Mouse (Mus musculus) T-helper 17 cell (primary cell): ENCODE data around the gene Ctnna2.

Experiments used
- in situ Hi-C, 2 experiments: fragments of 300-600 bp; cut with MboI, MseI; formaldehyde crosslinking; loops; 1 replicate in 1 of 2; 2 replicates in 1 of 2; pipeline ENCODE4 v1.15.1; 2025; ENCODE audit warnings: high pct_unique_total_duplicates in 2 of 2

The Ctnna2 gene

DNA sequence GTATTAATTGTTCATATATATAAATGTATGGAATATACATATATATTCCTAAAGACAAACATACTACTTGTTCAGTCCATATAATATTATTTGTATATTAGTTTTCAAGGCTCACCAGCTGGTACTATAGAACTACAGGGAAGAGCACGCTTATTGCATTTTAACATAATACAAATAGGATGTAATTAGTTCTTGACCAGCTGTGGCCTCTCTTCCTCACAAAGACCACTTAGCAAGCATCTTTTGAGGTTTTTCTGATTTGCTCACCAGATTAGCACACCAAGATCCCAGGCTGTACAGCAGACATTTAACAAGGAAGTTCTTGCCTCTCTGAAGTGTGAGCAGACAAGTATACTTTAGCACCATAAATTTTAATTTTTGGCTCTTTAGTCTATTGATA, 152.0 kb downstream of the Ctnna2 start:
- in situ Hi-C loops: loop anchor here in 1 of 2 experiments (10.0 kb wide), 1 partner anchor 1947 kb away; no protein-coding TSS in a partner anchor

DNA sequence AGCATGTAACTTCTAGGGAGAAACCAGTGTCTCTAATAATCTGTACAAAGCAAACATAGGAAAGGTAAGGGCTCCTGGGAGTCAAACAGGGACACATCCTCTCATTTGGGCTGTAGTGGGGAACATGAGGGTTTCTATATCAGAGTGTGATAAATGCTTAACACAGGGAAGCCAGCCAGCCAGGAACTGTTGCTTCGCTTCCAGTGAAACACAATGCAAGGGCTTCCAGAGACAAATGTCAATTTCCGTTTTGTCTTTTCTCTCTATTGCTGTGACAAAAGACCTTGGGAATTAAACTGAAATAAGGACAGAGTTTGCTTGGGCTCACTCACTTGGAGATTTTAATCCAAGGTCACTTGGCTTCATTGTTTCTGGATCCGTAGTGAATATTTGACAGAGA, 162.4 kb downstream of the Ctnna2 start:
- in situ Hi-C loops: no loop called here

DNA sequence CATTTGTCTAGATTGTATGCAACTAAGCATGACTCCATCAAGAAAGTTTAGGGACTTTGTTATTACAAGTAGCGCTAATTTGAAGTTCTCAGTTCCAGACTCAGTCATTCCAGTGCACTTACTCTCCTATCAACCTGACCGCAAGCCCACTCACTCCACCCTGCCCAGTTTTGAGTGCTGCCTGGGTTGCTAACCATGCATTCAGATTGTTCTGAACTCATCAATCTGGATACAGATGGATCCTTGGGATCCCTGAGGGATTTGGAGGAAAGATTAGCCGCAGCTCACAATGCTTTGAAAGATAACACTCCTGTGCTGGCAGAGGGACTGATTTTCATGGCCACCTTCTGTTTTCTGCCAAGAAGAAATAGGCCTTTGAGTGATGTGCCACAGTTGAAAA, 168.5 kb downstream of the Ctnna2 start:
- in situ Hi-C loops: no loop called here

DNA sequence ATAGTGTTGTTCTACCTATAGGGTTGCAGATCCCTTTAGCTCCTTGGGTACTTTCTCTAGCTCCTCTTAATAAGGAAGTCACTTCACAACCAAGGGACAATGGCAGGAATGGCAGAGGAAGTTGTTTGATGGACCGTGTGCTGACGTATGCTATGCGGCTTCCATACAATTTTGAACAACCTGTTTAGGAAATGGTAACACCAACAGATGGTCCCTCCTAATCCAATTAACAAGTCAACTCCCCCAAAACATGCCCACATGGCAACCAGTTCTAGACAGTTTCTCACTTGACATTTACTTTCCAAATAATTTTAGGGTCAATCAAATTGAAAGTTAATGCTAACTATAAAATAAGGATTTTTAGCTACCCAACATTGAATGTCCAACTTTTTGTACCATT, 176.9 kb downstream of the Ctnna2 start:
- in situ Hi-C loops: no loop called here

DNA sequence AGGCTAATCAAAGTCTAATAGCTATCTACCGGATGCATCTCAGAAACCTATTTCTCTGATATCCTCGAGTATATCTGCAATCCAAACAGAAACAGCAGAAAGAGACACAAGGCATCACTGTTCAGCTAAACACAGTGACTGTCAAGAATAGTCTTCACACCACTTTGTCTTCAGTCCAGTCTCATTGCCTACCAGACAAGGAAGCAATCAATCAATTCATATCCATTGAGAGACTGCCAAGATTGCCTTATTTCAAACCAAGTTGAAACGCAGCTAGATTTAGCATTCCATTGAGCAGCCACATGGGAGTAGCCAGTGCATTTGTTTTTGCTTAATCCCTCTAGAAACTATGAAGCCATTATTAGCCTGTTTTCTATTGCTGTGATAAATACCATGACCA, 196.2 kb downstream of the Ctnna2 start:
- in situ Hi-C loops: no loop called here

DNA sequence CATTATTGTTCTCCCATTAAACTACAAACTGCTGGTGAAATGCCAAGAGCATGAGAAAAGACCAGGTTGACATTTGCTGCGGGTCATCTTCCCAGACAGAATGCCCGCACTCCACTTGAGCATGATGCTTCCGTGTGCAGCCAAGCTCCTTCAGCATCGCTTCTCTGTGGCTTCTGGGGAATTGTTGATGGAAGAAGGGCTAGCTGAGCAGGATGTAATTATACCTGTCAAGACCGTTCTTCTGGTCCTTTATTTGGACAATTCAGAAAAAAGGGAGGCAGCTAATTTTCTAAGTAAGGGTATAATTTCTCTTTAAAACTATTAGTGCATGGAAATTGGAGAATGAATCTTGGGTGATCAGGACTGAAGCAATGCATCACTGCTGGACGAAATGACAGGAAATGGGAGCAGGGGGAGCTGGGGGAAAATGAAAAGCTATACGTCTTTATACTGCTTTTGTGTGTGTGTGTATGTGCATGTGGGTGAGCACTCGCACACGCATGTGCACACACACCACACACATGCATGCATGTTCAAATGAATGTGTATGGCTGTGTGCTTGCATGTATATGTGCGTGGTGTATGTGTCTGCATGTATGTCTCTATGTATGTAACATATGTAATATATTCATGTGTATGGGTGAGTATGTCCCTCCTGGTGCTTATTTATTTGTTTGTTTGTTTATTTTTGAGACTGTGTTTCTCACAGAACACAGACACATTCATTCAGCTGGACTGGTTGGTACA, 211.0 kb downstream of the Ctnna2 start:
- in situ Hi-C loops: no loop called here

DNA sequence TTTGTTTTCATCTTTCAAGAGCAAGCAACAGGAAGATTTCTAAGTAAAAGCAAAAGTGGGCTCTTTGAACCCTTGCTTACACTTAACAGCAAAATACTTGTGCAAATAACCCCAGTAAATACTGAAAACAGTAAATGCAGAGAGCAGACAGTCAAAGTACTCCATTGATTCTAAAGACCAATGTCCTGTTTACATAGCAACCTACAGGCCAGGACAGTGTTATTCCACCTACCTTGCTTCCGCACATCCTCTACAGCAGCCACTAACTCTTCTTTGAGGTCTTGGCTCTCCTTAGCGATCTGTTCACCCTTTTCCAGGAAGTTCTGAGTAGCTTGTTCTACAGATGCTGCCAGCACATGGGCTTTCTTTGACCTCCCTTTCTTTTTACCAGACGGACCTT, 221.3 kb downstream of the Ctnna2 start:
- in situ Hi-C loops: no loop called here

DNA sequence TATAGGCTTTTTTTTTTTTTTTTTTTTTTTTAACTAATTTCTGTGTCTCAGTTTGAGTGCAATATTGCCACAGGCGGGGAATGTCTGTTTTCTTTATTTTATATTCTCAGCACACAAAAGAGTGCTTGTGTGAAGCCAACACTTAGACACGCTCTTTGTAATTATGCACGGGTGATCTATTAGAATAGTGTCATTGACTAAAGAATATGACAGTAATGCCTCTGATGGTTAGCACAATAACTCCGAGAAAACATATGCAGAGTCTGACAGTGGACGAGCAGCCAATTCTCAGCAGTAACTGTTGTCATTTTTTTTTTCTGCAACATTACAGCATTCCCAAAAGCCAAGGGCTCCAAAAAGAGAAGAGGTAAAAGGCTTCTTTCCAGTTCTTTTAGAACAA, 234.1 kb downstream of the Ctnna2 start:
- in situ Hi-C loops: no loop called here

DNA sequence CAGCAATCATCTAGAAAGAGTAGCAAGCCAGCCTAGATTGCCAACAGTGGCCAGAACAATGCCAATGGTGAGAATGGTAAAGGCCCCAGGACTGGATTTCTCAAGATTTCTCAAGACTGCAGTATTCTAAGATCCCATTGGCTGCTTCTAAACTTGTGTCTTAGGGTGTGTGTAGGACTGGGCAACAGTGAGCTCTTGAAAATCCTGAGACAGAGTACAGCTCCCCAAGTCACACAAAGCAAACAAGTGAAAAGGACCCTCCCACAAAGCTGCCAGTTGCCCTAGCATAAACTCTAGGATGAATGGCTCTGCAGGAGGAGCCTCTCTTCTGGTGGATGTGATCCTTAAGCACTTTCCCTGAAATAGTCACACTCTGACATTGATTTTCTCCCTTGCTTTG, 235.8 kb downstream of the Ctnna2 start:
- in situ Hi-C loops: no loop called here

DNA sequence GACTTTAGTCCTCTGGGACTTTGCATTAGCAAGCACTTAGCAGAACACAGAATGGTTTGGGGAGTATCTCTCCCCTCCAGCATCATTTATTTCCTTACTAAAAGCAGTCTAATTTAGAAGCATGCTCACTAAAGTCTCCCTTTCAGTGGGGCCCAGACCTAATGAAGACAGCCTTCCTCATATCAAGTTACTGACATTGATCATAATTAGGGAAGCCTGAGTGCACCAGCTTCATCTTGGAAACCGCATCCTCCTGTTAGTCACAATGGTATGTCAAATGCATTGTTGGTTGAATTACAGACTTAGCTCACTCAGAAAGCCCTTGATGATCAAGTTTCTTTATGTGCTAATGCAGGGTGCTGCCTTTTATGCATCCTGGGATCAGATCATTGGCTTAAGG, 236.5 kb downstream of the Ctnna2 start:
- in situ Hi-C loops: no loop called here

DNA sequence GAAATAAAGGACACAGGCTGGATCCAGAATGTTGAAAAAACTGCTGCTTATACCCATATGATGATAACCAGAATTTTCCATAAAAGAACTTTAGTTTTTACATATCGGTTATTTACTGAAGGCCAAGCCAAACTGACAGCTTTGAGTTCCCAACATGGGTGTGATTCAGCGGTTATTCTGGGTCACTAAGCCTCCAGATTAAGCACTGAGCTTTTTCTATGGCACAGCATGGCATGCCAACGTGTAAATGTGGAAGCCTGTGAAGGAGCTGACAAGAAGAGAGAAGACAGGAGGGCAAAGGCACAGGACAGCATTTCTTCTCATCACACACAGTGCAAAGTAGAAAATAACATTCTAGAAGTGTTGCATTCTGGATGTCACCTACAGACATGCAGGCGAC, 240.9 kb downstream of the Ctnna2 start:
- in situ Hi-C loops: loop anchor here in 1 of 2 experiments (10.0 kb wide), 2 partner anchors 1036 to 1744 kb away; no protein-coding TSS in a partner anchor

DNA sequence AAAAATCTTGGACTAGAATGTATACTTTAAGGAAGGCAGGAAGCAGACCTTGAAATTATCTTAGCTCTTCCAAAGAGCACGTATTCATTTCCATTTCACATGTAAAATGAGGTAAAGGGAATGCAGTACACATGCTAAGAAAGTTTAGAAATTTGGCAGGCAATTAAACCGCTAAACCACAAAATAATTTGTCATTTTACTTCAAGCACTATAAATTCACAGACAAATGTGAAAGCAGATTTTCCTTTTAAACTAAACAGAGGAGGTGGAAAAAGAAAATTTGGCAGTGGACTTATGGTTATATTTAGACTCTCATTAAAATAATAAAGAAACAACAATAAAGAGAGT, 254.6 kb downstream of the Ctnna2 start:
- in situ Hi-C loops: no loop called here

DNA sequence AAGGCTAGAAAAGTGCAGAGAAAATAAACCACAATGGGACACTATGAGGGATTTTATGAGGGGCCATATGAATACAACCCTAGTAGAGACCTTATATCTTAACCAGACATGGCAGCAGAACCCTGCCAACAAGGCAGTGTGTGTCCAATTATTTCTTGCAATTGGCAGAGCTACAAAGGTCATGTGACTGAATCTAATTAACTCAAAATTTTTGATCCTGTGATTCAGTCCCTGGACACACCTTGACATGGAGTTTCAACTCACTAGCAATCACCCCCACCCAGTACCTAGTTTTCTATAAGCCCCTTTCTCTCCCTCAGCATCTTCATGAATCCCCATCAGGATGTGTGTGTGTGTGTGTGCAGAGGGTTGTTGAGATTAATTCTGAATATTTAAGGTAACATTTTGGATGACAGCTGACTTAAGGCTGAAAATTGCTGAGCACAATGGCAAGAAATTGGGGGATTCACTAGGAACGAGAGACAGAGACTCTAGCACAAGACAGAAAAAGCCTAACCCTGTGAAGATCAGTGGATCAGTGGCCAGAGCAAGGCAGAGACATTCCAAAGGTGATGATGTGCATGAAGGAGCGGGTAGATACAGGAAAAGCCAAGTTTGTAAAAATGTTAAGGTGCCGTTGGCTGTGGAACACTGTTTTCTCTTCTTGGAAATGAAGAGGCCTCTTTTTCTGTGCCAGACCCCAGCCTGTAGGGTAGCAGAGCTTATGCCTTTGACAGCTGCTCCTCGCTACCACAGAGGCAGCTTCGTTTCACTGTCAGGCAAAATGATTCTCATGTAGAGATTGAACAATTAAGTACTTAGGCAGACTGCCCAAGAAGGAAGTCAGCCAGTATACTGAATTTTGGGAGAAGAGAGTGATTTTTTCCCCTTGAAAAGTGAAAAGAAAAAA, 255.2 kb downstream of the Ctnna2 start:
- in situ Hi-C loops: no loop called here

DNA sequence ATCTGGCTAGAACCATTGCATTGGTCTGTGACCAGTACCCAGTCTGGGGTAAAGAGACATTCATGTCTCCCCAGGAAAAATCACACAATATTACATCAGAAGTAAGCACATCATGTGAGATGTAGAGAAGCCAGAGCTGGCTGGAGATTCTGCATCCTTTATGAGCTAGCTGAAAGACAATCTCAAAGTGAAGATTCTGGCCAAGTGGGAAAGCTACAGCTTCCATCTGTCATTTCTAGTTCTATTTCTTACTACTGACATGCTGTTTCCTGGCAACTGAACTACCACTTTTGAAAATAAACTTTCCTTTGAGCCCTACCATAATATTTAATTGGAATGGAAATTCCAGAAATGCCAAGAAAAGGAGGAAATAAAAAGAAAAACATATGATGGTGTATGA, 285.4 kb downstream of the Ctnna2 start:
- in situ Hi-C loops: no loop called here

DNA sequence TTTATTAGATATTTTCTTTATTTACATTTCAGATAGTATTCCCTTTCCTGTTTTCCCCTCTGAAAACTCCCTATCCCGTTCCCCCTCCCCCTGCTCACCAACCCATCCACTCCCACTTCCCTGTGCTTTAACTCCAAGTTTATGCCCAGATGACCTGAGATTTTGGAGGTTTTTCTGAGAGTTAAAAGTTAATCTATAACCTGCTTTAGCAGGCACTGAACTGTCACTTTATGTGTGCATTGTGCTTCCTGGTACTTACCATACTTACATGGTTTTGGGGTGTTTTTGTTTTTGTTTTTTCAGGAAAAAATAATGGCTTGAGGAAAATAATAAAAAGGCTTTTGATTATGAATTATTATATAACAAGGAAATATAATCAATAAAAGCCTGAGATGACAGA, 292.3 kb downstream of the Ctnna2 start:
- in situ Hi-C loops: no loop called here

DNA sequence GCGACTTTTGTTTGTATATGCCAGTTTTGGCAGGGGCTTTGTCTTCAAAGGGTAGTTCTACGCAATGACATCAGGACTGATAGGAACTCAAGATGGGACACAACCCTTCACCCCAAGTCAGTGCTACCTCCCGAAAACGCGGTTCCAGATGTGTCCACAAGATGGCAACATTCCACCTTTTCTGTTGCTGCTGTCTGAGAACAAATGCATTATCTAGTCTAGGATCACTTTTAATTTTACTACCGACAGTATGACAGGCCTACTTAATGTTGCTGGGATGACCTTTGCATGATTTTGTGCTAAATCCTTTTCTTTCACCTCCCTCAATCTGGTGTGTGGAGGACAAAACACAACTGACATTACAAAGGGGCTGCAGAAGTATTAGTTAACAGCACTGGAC, 329.4 kb downstream of the Ctnna2 start:
- in situ Hi-C loops: loop anchor here in 1 of 2 experiments (10.0 kb wide), 1 partner anchor 865 kb away; no protein-coding TSS in a partner anchor

DNA sequence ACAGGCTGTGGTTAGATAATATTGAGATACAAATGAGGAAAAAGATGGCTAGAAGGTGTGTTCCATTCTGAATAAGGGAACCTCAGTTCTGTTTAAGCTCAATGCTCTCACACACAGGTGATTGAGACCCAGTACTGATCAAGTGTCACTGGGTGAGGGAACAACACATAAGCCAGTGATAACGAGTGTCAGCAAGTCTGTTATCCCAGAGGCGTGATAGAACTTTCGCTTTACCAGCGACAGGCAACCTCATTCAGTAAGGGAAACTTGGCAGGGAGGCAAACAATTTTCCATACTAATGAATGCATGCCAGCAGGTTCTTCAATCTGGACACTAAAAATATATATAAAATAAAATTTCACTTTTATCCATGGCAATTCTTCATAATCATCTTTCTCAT, 334.9 kb downstream of the Ctnna2 start:
- in situ Hi-C loops: no loop called here

DNA sequence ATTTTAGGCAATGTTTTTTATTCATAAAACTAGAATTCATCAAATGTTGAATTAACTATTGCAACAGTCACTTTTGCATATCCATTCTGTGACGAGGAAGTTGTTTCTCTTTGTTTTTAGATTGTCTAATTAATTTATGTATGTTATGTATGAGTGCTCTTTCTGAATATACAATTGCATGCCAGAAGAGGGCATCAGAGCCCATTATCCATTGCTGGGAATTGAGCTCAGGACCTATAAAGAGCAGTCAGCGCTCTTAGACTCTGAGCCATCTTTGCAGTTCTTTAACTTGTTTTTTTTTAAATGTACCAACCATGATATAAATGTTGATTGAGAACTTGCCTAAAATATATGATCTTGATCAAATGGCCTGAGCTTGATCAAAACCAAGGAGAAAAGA, 340.7 kb downstream of the Ctnna2 start:
- in situ Hi-C loops: no loop called here

DNA sequence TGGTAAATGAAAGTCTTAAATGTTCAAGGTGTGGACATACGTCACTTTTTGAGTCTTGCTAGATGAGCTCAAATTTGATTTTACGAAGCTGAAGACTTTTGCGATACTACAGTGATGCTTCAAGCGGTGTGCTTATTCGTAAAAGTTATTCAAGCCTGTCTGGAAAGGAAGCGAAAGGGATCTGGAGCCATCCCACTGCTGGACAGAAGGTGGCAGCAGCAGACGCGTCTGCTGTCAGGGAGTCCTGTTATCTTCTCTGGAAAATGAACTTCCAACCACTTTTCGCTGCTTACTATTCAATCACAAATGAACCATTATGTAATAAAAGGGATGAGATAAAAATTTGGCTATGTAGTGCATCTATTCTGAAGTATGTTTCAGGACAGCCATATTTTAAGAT, 345.5 kb downstream of the Ctnna2 start:
- in situ Hi-C loops: no loop called here

DNA sequence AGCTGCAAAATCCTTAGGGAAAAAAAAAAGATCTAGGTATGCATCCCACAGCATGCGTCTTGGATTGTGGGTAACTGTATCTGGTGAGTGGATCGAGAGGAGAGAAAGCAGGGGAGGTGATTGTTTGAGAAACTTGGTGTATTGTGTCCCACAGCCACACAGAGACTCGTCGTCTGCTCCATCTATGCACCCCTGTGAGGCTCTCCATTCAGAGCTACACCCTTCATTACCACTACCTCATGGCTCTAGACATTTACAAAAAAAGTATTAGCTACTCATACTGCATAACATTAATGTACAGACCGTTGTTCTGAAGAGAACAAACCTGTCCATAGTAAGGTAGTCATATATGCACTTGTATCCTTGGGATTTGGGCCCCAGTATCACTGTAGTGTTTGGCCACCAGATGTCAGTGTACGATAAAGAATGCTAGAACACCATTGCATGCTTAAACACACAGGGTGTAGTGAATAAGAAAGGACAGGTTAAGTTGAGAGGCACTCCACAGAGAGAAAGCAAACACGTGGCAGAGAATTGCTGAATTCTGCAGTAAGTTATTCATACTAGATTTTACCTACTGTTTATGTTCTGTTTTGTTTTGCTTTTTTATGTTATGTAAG, 350.8 kb downstream of the Ctnna2 start:
- in situ Hi-C loops: no loop called here

DNA sequence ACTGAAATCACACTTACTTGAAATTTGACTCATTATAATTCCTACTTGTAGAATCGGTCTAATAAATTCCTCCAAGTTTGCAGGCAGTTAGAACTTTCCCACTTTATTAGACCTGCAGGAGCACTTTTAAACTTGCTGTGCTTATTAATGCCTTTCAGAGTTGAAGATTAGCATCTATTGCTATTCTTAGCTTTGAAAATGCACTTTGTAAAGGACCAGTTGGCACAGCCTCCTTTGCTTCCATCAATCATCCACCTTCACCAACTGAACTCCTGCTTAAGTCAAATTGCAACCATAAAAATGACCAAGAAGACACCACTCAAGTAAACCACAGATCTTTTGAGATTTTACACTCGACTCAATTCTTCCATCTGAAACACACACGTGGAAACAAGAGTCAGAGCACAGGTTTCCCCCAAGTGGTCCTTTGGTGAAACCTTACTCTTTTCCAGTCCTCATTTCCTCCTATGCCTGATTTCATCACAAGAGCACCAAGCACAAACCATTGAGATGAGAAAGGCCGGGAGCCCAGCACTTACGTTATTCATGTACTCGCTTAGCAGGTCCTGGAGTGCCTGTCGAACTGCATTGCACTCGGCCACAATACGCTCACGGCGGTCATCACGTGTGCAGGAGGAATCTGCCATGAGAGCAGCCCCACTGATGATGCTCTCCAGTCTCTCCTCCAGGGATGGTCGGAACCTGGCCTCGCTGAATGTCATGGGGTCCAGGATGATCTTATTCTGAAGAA, 374.7 kb downstream of the Ctnna2 start:
- in situ Hi-C loops: no loop called here

DNA sequence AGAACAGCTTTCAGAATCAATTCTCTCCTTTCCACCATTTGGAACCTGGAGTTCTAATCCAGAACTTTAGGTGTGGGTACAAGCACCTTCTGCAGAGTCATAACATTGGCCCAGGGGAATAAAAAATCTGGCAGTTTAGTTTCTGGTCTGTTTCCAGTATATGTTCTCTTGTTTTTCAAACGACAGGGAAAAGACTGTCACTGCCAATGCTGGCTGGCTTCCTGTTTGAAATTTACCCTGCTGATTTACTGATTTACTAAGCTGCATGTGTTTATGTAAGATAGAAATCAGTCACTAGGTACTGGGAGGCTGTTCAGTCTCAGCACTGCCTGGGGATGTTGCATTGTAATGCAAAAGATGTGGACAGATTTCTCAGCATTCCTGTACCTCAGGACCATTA, 375.6 kb downstream of the Ctnna2 start:
- in situ Hi-C loops: no loop called here
